Comparison of ENCODE assay signal across 25 mouse cellular contexts in the genomic region with DNA sequence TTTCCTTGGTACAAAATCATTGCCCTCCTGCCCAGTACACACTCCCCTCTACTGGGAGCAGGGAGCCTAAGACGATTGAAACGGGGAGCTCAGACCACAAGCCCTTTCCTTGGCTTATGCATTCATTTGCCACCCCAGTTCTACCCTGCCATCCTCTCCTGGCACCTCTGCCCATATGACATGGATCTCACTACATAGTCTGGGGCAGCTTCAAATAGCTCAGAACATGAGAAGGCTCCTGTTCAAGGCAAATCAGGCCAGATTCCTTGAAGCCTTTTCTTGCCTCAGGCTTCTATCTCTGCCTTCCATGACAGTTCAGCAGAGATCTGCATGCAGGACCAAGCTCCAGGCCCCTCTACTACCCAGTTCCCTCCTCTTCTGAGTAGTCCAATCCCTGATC. TPM values are rescaled to one million over a fixed set of nuclear protein-coding genes. Genes with fewer than 3 reads are reported as not detected.
DNase-seq lines count a peak whose midpoint lies in the region; ATAC-seq and TF ChIP-seq lines count a peak whose summit lies in the region.
"Had no signal": no experiment of that assay in that cellular context is flagged by ENCODE, and none has a peak within 500 bp of the region (broad histone marks: within the 10 kb centered on the region; RNA-seq: fewer than 3 reads in every experiment).

No protein-coding gene starts in this region.

- no peak overlapping the region for H3K4me3 ChIP-seq in heart, embryonic 11.5 days (ENCODE audit: low read depth, low read length)
- no peak overlapping the region for H3K4me3 ChIP-seq in spleen, adult 2 months (ENCODE audit: extremely low read depth, insufficient read depth, insufficient read length)
- H3K4me3 ChIP-seq: embryonic facial prominence, embryonic 12.5 days; embryonic facial prominence, embryonic 15.5 days; heart, embryonic 12.5 days; heart, embryonic 15.5 days; hindbrain, embryonic 10.5 days; hindbrain, embryonic 13.5 days; intestine, embryonic 15.5 days had no signal

- no peak for TF ChIP-seq CTCF in spleen, adult 2 months (IDR thresholded peaks at IDR 0.05; ENCODE audit: extremely low read depth, insufficient read depth, insufficient read length, insufficient replicate concordance)

- H3K27me3 ChIP-seq in heart, embryonic 11.5 days (ENCODE audit: control insufficient read depth, insufficient read depth, low read length): no peaks in the 10 kb centered on the region; the same call in 1 of the 2 replicates
- H3K27me3 ChIP-seq in spleen, adult 2 months (ENCODE audit: control insufficient read depth, insufficient read depth, low read length): no peaks in the 10 kb centered on the region
- H3K27me3 ChIP-seq: embryonic facial prominence, embryonic 12.5 days; embryonic facial prominence, embryonic 15.5 days; heart, embryonic 15.5 days; intestine, embryonic 15.5 days; Patski had no signal

- ATAC-seq in heart, embryonic 11.5 days (replicated peaks; ENCODE audit: insufficient number of reproducible peaks, low FRiP score, low TSS enrichment): no peak
- ATAC-seq: CD4-positive, CD25-positive, alpha-beta regulatory T cell, adult 4 months; forebrain, embryonic 14.5 days; forebrain, postnatal 0 days; hindbrain, embryonic 16.5 days; Patski had no signal

- peaks cover 3% of the 10 kb centered on the region; the same call in 1 of the 2 replicates for H3K9me3 ChIP-seq in heart, embryonic 11.5 days (replicated peaks; ENCODE audit: control insufficient read depth, low read length)
- H3K9me3 ChIP-seq: embryonic facial prominence, embryonic 12.5 days; embryonic facial prominence, embryonic 15.5 days; heart, embryonic 15.5 days; intestine, embryonic 15.5 days had no signal

- H3K9ac ChIP-seq in heart, embryonic 11.5 days (ENCODE audit: low read depth, low read length): no peak overlapping the region
- H3K9ac ChIP-seq: embryonic facial prominence, embryonic 12.5 days; embryonic facial prominence, embryonic 15.5 days; forebrain, postnatal 0 days; heart, embryonic 12.5 days; heart, embryonic 15.5 days; hindbrain, embryonic 13.5 days; intestine, embryonic 15.5 days had no signal

- DNase-seq in heart, adult 11 months: peak; percentile 73
- no peak for DNase-seq in spleen, adult 2 months (ENCODE audit: low read depth in 1 of 2, low spot score in 2 of 2)
- no peak for DNase-seq in spleen, postnatal 14 days (ENCODE audit: low spot score in 2 of 2)
- peak; percentile 53 for DNase-seq in skeletal muscle tissue, adult 2 months (ENCODE audit: low read depth, low spot score)
- no peak for DNase-seq in adrenal gland, postnatal 25 days
- DNase-seq: cerebellum, adult 11 months; cerebellum, adult 2 months; cerebellum, adult 9-11 months; cerebellum, postnatal 25 days; forebrain, postnatal 0 days had no signal

- WGBS in heart, embryonic 11.5 days (ENCODE audit: insufficient replicate concordance): 82% methylated on average over 2 of the region's 2 CpGs
- 89% methylated on average over 2 of the region's 2 CpGs for WGBS in spleen, adult 2 months

- TF ChIP-seq POLR2A in spleen, adult 2 months (IDR thresholded peaks at IDR 0.05; ENCODE audit: low read depth, low read length): no peak

- H3K27ac ChIP-seq in heart, embryonic 11.5 days (ENCODE audit: low read depth, low read length): no peak overlapping the region
- H3K27ac ChIP-seq in spleen, adult 2 months (ENCODE audit: insufficient read depth, low read length): peak overlapping the region; percentile 71
- H3K27ac ChIP-seq: embryonic facial prominence, embryonic 12.5 days; embryonic facial prominence, embryonic 15.5 days; heart, embryonic 15.5 days; hindbrain, embryonic 10.5 days; hindbrain, embryonic 13.5 days; intestine, embryonic 15.5 days had no signal

- 0 out of 2 replicates have a peak, but pooled peaks cover 3% of the 10 kb centered on the region for H3K4me1 ChIP-seq in heart, embryonic 11.5 days (ENCODE audit: control insufficient read depth, insufficient read depth, low read length)
- peaks cover 20% of the 10 kb centered on the region; the same call in 1 of the 2 replicates for H3K4me1 ChIP-seq in spleen, adult 2 months (ENCODE audit: control insufficient read depth, insufficient read depth, insufficient read length)
- H3K4me1 ChIP-seq: embryonic facial prominence, embryonic 15.5 days; hindbrain, embryonic 13.5 days had no signal

- H3K4me2 ChIP-seq in heart, embryonic 11.5 days: no peak overlapping the region
- H3K4me2 ChIP-seq: embryonic facial prominence, embryonic 12.5 days; embryonic facial prominence, embryonic 15.5 days; heart, embryonic 12.5 days; heart, embryonic 15.5 days; hindbrain, embryonic 13.5 days; intestine, embryonic 15.5 days had no signal

- H3K36me3 ChIP-seq in heart, embryonic 11.5 days (ENCODE audit: control insufficient read depth, insufficient read depth, low read length): no peaks in the 10 kb centered on the region
- H3K36me3 ChIP-seq in spleen, adult 2 months (ENCODE audit: control insufficient read depth, insufficient read depth, low read length): peaks cover 4% of the 10 kb centered on the region
- H3K36me3 ChIP-seq: embryonic facial prominence, embryonic 12.5 days; embryonic facial prominence, embryonic 15.5 days; G1E; heart, embryonic 12.5 days; heart, embryonic 15.5 days; hindbrain, embryonic 10.5 days; hindbrain, embryonic 13.5 days; intestine, embryonic 15.5 days had no signal

RNA-seq across cellular contexts. Expression of a gene that starts 12.8 kb away (rescaled TPM):
- polyA plus RNA-seq in heart, embryonic 11.5 days (2014; fragmentation: Nextera tagmentation; extraction: Ambion mirVana): 0.17 TPM in 1 of 2 replicates, not detected in the other
- 18.8 and 24.6 TPM in 2 replicates for polyA plus RNA-seq in spleen, adult 2 months (2012; rRNA removed)
- total RNA-seq in adrenal gland, postnatal 25 days (2021): 0.24 TPM in 1 of 2 replicates, not detected in the other
- total RNA-seq: forebrain, postnatal 0 days had no signal
- polyA plus RNA-seq: C2C12; embryonic facial prominence, embryonic 12.5 days; forebrain, embryonic 11.5 days; G1E; hindbrain, embryonic 16.5 days had no signal

RNA-seq across cellular contexts. Expression of a gene that starts 47.8 kb away (rescaled TPM):
- 4.0 and 4.6 TPM in 2 replicates for polyA plus RNA-seq in heart, embryonic 11.5 days (2014; fragmentation: Nextera tagmentation; extraction: Ambion mirVana)
- polyA plus RNA-seq in spleen, adult 2 months (2012; rRNA removed): 43.4 and 44.7 TPM in 2 replicates
- total RNA-seq in adrenal gland, postnatal 25 days (2021): 2.2 and 3.3 TPM in 2 replicates
- polyA plus RNA-seq: CD4-positive, CD25-positive, alpha-beta regulatory T cell, adult 4 months had no signal

Comparison
In these comparisons a context has a peak if more than half of its experiments do, and no peak if none do; other contexts are left out.
1. DNase-seq: peak in heart, adult 11 months (single experiment) and skeletal muscle tissue, adult 2 months (single experiment); none in spleen, adult 2 months (0 of 2), spleen, postnatal 14 days (0 of 2) and adrenal gland, postnatal 25 days (single experiment).
2. RNA of a gene that starts 12.8 kb away (polyA plus RNA-seq): 18.8 to 24.6 TPM in spleen, adult 2 months; 0.17 TPM in heart, embryonic 11.5 days; every median in the first group is over 10 times any median in the second.